Mouse (Mus musculus): ENCODE measurements at regions not wholly inside any gene's neighbourhood (a gene's known extent, or its start where the extent isn't known, plus 50 kb on each side); places are given as distances from the start of the nearest gene placed in this dataset.
A peak's percentile ranks its signal among the peaks of the same experiment; 100 is the strongest.
"Not testable (repeated sequence)": the region's sequence is repeated elsewhere in the genome, so short reads cannot be mapped to it uniquely, and the experiment has no call there.

DNA sequence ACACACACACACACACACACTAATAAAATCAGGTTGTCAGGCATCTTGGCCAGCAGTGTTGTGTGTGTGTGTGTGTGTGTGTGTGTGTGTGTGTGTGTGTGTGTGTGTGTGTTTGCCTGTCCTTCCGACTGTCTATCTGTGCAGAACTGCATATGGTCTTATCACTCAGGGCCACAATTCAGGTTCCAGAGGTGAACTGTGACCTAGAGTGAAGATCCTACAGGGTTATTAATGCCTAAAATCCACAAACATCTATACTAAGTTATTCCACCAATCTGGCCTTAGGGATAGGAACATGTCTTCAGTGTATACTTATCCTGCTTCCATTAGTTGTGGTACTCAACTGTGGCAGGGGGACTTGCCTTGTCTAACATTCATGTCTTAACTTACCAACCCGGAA is 96.7 kb downstream of the Zfp369 start:
- DNase-seq (ENCODE audit: low spot score); H3K9me3 ChIP-seq (replicated peaks; ENCODE audit: control insufficient read depth, low read length); ATAC-seq; H3K9ac ChIP-seq (ENCODE audit: low read length); H3K4me1 ChIP-seq (ENCODE audit: control insufficient read depth, insufficient read depth, low read length); H3K27ac ChIP-seq (ENCODE audit: low read depth, low read length); H3K36me3 ChIP-seq (ENCODE audit: control insufficient read depth, insufficient read depth, low read length); H3K27me3 ChIP-seq (replicated peaks; ENCODE audit: control insufficient read depth, insufficient read depth, low read length); H3K4me2 ChIP-seq (ENCODE audit: low read length); H3K4me3 ChIP-seq (ENCODE audit: low read depth, low read length): not testable (repeated sequence)
- 86% methylated on average over 1 of the region's 2 CpGs for whole genome bisulfite sequencing

DNA sequence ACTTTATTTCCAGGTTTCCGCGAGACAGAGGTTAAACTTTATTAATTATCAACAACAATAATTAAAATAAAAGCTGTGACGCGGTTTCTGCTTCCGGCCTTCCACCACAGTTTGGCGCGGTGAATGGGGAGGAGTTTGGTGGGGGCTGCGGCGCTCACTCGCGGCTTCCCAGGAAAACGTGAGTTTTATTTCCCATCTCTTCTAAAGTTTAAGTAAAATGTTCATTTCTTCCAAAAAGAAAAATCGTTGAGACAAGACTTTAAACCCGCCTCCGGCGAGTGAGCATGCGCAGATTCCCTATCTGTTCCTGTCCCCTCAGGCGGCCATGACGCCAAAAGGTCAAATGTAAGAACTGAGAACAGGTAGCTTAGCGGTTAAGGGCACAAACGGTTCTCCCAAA is 100.8 kb downstream of the Zfp369 start:
- not testable (repeated sequence) for H3K4me1 ChIP-seq (ENCODE audit: control insufficient read depth, insufficient read depth, low read length); H3K4me3 ChIP-seq (ENCODE audit: low read depth, low read length); H3K9me3 ChIP-seq (replicated peaks; ENCODE audit: control insufficient read depth, low read length); DNase-seq (ENCODE audit: low spot score); H3K27ac ChIP-seq (ENCODE audit: low read depth, low read length); ATAC-seq; H3K27me3 ChIP-seq (replicated peaks; ENCODE audit: control insufficient read depth, insufficient read depth, low read length); H3K4me2 ChIP-seq (ENCODE audit: low read length); H3K9ac ChIP-seq (ENCODE audit: low read length); H3K36me3 ChIP-seq (ENCODE audit: control insufficient read depth, insufficient read depth, low read length)
- WGBS = 63% methylated on average over 16 of the region's 21 CpGs

DNA sequence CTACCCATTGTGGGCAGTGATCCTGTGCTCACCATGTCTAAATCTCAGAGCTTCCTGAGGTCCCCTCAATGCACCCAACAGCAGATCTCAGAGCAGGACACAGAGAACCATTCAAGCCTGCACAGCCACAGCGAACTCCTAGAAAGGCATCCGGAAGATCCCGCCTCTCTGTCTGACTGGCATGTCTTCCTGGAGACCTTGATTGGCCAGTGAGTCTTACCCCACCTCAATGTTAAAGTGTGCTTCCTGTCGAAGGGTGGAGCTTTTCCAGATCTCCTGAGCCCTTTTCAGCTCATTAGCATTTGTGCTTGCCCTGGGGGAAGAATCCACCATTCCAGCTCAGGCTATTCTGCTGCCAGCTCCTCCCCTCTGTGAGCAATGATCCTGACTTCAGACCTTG is 97.5 kb upstream of the Gm10139 start:
- WGBS = 83% methylated on average over 3 of the region's 4 CpGs
- H3K4me1 ChIP-seq (ENCODE audit: control insufficient read depth, insufficient read depth, low read length); H3K36me3 ChIP-seq (ENCODE audit: control insufficient read depth, insufficient read depth, low read length); H3K9me3 ChIP-seq (replicated peaks; ENCODE audit: control insufficient read depth, low read length); H3K4me3 ChIP-seq (ENCODE audit: low read depth, low read length); H3K27ac ChIP-seq (ENCODE audit: low read depth, low read length); DNase-seq (ENCODE audit: low spot score); H3K9ac ChIP-seq (ENCODE audit: low read length); H3K4me2 ChIP-seq (ENCODE audit: low read length); H3K27me3 ChIP-seq (replicated peaks; ENCODE audit: control insufficient read depth, insufficient read depth, low read length); ATAC-seq: not testable (repeated sequence)

DNA sequence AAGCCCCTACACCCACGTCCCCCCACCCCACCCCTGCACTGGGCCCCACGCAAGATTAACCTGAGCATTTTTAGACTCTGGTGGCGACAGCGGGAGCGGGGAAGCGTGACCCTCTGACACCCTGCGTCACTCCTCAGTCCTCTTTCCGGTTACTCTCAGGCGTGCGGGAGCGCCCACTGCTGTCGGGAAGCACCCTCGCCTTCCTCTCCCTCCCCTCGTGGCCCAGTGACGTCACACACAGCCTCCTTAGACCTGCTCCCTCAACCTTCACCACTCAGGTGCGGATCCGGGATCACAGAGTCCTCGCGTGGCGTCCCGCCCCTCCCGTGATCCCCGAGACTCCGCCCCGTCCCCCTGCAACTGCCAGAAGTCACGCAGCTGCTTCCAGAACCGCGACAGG is 92.3 kb upstream of the Gm10139 start:
- not testable (repeated sequence) for H3K4me1 ChIP-seq (ENCODE audit: control insufficient read depth, insufficient read depth, low read length); H3K4me3 ChIP-seq (ENCODE audit: low read depth, low read length); H3K4me2 ChIP-seq (ENCODE audit: low read length); H3K9me3 ChIP-seq (replicated peaks; ENCODE audit: control insufficient read depth, low read length); H3K27ac ChIP-seq (ENCODE audit: low read depth, low read length); H3K36me3 ChIP-seq (ENCODE audit: control insufficient read depth, insufficient read depth, low read length); H3K27me3 ChIP-seq (replicated peaks; ENCODE audit: control insufficient read depth, insufficient read depth, low read length); H3K9ac ChIP-seq (ENCODE audit: low read length); ATAC-seq
- peak; percentile 0 for DNase-seq (ENCODE audit: low spot score)
- WGBS = 13% methylated on average over 24 of the region's 28 CpGs

Data from forebrain, embryonic 14.5 days (tissue).